Mouse (Mus musculus) lung, adult 2 months (tissue): Measurements from ENCODE around the gene Gm20388. TPM values are rescaled to one million over a fixed set of nuclear protein-coding genes. Genes with fewer than 3 reads are reported as not detected.

ENCODE experiments used
- DNase-seq: peaks from one replicate; pipeline ENCODE4 v3.0.0; 2022
- H3K4me1 ChIP-seq: fragments of 200-500 bp; 2 replicates; pipeline ENCODE4 v1.6.1; 2011; ENCODE audit warnings: low read length; ENCODE audit not compliant: control insufficient read depth, insufficient read depth
- H3K4me3 ChIP-seq: fragments of 200-500 bp; replicated peaks from 2 replicates; pipeline ENCODE3; 2011; ENCODE audit warnings: low read depth, mild to moderate bottlenecking, control low read depth, low read length; ENCODE audit errors: extremely low read depth
- CTCF ChIP-seq: fragments of 200-500 bp; IDR thresholded peaks from 2 replicates; pipeline ENCODE4 v1.5.1; 2011; ENCODE audit warnings: mild to moderate bottlenecking, low read length, control low read depth; ENCODE audit not compliant: insufficient read depth
- POLR2A ChIP-seq: fragments of 200-500 bp; IDR thresholded peaks from 2 replicates; pipeline ENCODE4 v1.6.1; 2011; ENCODE audit warnings: low read depth, mild to moderate bottlenecking, control low read depth, low read length, borderline replicate concordance; ENCODE audit errors: extremely low read depth
- WGBS: fragments of 180-500 bp; shearing (Covaris S2); methylation state at CpG from one replicate; pipeline ENCODE4 v1.1.7; 2018; 5-methylcytosine and 5-hydroxymethylcytosine counted together
- polyA plus RNA-seq: library from polyadenylated mRNA; depleted of rRNA; stranded (reverse); fragments of >200 nt; gene quantifications from 2 replicates; pipeline ENCODE4 v1.2.3, GENCODE M21; 2012

The Gm20388 gene
- polyA plus RNA-seq, 1 experiment, result 67.8 TPM

DNA sequence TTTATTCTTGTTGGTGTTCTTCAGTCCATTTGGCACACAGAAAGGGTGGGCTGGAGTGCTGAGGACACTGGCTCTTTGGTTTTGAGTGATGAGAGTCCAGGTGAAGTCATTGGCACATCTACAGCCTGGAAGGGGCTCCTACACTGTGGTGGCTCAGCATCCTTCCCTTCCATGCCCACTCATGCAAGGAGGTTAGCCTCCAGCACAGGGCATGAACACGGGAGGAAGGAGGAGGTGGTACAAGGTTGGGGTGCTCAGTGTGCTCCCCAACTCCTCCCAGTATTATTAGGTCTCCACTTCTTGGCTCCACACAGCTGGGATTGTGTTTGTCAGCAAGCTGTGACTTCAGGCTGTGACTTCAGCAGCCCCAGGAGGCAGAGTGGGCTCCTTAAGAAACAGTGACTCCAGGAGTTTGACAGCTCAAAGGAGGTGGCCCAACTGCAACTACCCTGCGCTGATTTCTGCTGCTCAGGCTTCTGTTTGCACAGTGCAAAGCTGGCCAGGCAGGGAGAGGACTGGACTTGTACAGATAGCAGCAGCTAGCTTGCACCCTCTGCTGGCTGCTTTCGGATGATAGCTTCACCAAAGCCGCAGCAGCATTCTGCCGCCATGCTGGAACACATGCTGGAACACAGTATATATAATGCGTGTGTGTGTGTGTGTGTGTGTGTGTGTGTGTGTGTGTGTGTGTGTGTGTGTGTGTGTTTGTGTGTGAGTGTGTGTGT, 3873.0 kb downstream of the Gm20388 start:
- TF ChIP-seq CTCF (peak; percentile 84), POLR2A (no peak)
- no peak overlapping the region for H3K4me3 ChIP-seq
- 6% methylated on average over 6 of the region's 6 CpGs for WGBS
- peaks cover 3% of the 10 kb centered on the region; the same call in 1 of the 2 replicates for H3K4me1 ChIP-seq
- peak; percentile 54 for DNase-seq

DNA sequence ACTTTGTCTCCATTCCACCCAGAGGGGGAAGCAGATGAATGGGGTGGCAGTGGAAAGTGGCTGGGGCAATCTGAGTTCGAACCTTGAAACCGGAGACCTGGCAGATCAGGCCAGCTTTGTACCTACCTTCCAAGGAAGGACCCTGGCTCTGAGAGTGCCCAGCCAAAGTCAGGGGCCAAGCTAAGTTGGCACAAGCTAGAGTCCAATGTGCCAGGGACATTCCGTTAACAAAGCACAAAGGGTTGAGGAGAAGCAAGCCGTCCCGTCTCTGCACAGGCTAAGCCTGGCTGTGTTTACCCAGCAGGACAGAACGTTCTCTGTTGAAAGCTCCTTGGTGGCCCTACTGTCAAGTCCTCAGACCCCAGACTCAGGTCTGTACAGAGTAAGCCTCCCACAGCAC, 3875.5 kb downstream of the Gm20388 start:
- DNase-seq, result no peak
- WGBS, result 57% methylated on average over 6 of the region's 6 CpGs
- TF ChIP-seq POLR2A (no peak), CTCF (no peak)
- Histone ChIP-seq H3K4me1 (peaks cover 3% of the 10 kb centered on the region; the same call in 1 of the 2 replicates), H3K4me3 (no peak overlapping the region)

DNA sequence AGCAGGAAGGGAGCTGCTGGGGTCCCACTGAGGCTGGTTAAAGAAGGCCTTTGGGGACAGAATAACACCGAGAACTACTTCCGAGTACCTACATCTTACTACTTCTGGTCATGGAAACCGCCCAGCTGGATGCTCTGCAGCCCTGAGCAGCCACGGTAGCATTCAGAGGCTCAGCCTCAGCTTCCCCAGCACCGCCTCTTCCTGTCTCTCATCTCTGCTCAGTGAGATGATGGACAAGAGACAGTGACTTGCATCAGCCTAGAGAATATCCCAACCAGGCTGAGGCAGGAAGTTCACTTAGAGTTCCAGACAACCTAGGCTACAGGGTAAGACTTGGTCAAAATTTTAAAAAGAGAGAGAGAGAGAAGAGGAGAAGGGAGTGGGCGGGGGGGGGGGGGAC, 3876.0 kb downstream of the Gm20388 start:
- peaks cover 3% of the 10 kb centered on the region; the same call in 1 of the 2 replicates for H3K4me1 ChIP-seq
- H3K4me3 ChIP-seq, result no peak overlapping the region
- no peak for DNase-seq
- 68% methylated on average over 6 of the region's 6 CpGs for WGBS
- TF ChIP-seq CTCF (no peak), POLR2A (no peak)

DNA sequence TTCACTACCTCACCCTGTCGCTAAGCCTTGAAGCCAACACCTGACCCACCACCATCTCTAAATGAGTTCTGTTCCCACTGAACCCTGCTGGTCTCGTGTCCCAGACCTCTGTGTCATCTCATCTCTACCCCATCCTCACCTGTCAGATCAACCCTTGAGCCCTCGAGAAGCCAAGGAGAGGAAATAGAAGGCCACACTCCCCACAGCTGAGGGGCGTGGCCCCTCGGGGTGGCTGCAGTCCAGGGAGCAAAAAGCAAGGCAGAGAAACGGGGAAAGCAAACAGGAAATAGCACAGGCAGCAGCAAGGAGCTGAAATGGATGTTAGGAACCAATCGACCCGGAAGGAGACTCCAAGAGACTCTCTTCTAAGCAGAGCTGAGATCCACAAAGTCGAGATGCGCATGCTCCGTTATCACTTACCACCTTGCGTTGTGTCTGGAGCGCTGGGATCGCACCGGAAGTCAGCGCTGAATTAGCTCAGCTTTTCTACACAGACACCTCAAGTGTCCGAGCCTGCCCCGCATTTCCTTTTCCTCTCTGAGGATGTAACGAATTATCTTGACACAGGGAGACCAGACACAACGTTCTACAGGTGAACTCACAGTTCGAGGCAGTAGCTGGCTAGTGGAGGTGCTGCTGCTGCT, 3876.7 kb downstream of the Gm20388 start:
- no peak overlapping the region for H3K4me3 ChIP-seq
- WGBS, result 25% methylated on average over 21 of the region's 21 CpGs
- peaks cover 3% of the 10 kb centered on the region; the same call in 1 of the 2 replicates for H3K4me1 ChIP-seq
- TF ChIP-seq CTCF, result no peak
- no peak for TF ChIP-seq POLR2A
- DNase-seq, result no peak

DNA sequence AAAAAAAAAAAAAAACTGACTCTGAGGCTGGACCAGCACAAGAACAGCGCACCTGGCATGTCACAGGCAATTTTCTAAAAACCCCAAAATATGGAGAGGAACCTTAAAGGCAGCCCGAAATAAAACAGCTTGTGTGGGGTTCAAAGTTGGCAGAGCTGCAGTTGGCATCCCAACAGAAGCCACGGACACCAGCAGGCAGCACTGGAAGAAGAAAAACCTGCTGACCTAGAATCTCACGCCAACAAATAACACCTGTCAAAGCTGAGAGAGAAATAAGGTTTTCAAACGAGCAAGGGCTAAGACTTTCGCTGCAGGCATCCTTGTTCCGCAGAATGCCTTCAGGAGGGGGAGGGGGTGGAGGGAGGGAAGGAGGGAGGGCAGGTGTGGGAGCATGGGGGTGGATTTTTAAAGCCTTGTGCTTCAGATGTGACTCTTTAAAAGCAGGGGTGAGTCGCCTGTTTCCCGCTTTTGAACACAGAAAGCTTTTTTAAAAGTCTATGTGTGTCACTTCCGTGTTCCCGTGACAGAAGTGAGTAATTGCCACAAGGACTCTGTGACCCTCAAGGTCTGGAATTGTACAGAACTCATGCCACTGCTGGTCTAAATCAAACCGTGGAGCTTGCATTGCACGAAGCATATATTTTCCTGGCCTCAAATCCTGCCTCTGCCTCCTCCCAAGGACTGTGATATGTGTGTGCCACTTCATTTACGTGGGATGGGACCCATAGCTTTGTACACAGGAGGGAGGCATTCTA, 3878.0 kb downstream of the Gm20388 start:
- WGBS, result 42% methylated on average over 14 of the region's 14 CpGs
- Histone ChIP-seq H3K4me3 (no peak overlapping the region), H3K4me1 (peaks cover 3% of the 10 kb centered on the region; the same call in 1 of the 2 replicates)
- DNase-seq, result no peak
- TF ChIP-seq POLR2A (no peak), CTCF (no peak)

DNA sequence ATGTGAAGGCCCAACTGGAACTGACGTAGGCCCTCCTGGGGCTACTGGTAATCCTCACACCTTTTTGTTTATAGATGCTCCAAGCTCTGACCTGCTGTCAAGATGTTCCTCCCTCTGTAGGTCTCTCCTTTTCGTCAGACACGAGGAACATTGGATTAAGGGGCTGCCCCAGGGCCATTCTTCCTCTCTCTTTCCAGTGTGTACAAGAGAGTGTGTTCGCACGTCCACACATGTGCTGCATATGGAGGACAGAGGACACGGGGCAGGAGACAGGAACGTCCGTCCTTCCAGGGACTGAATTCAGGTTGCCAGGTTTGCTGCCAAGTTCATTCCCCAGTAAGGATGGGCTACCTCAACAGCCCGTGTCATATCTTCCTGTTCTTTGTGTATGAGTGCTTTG, 3878.8 kb downstream of the Gm20388 start:
- H3K4me3 ChIP-seq, result no peak overlapping the region
- DNase-seq, result no peak
- peaks cover 3% of the 10 kb centered on the region; the same call in 1 of the 2 replicates for H3K4me1 ChIP-seq
- 70% methylated on average over 9 of the region's 9 CpGs for WGBS
- TF ChIP-seq CTCF (no peak), POLR2A (no peak)

DNA sequence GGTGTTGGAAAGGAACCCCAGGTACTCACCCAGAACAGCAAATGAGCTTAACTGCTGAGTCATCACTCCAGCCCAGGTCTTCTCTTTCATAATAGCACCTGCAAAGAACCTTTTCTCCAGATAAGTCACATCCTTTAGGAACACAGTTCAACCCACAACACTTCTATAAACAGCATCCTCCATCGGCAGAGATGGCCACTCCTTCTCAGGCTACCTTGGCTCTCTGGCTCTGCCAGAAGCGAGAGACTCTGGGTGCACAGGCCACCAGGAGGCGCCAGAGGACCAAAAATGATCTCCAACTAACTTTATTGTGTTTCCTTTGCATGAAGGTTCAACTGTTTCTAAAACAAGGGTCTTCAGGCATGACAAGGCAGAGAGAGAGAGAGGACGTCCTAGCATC, 3879.3 kb downstream of the Gm20388 start:
- 3% methylated on average over 4 of the region's 4 CpGs for WGBS

DNA sequence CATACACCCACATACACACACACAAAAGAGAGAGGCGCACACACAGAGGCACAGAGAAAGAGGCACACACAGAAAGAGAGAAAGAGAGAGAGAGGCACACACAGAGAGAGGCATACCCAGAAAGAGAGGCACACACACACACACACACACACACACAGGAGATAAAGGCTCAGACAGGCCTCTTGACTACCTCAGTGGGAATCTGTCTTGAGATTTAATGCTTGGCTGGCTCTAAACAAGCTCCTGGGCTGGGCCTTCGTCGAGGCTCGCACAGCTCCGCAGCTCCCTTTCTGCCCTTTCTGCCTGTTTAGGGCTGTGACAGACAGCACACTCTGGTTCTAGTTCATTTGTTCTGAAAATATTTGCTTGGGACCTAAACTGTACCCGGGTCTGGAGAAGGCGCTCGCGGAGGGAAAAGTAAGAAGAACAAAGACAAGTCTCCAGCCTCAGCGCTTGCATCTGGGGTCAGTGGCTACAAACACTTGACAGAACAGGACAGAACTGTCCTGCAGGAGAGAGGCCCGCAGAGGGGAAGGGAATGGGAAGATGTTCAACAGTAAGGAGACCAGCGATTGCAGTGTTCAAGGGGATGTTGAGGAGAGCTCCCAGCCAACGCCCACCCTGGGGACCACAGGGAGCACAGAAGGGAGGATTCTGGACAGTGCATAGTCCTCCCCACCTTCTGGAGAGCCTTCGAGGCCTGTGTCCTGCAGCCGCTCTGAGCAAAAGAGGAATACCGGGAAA, 3880.6 kb downstream of the Gm20388 start:
- no peak for DNase-seq
- WGBS, result 77% methylated on average over 16 of the region's 16 CpGs
- Histone ChIP-seq H3K4me1 (peaks cover 3% of the 10 kb centered on the region; the same call in 1 of the 2 replicates), H3K4me3 (no peak overlapping the region)
- TF ChIP-seq POLR2A (no peak), CTCF (no peak)

More for the DNA sequence above, 3879.3 kb downstream of the Gm20388 start:
- Histone ChIP-seq H3K4me3 (no peak overlapping the region), H3K4me1 (peaks cover 3% of the 10 kb centered on the region; the same call in 1 of the 2 replicates)
- TF ChIP-seq CTCF, result peak; percentile 90
- no peak for TF ChIP-seq POLR2A
- DNase-seq, result peak; percentile 84

DNA sequence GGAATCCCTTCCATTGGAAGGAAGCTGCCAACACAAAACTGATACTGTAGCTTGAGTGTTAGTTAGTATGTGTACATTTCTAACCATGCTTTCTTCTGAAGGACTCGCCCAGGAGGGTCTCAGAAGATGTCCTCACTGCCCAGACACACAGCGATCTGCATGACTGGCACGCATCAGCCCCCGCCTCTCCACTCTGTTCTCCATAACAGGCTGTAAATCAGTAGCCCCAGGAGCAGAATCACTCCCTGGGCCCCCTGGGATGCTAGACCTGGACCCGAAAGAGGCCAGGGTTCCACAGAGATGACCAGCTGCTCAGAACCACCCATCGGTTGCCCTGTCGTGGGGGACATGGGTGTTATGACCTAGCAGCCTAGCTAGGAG, 3881.2 kb downstream of the Gm20388 start:
- 86% methylated on average over 7 of the region's 7 CpGs for WGBS
- TF ChIP-seq POLR2A (no peak), CTCF (no peak)
- DNase-seq, result no peak
- H3K4me3 ChIP-seq, result no peak overlapping the region
- H3K4me1 ChIP-seq, result peaks cover 3% of the 10 kb centered on the region; the same call in 1 of the 2 replicates
